Mouse (Mus musculus): ENCODE results near the gene Eya4.

The Eya4 gene
- long read RNA-seq, experiment 1, result 0 reads
- long read RNA-seq, experiment 2, partial matches to known transcripts, result 0 of 1 reads
- long read RNA-seq, experiment 2, other reads (novel, unspliced or antisense), result 1 of 1 reads

- intact Hi-C loops (cut with DNase I), result no loop called here
These were observed at the start of gene Eya4 for GRCm38 (mm10) chr10:23350011-23350911. TSS of gene Eya4 (minus strand) at chr10:23350786.

- intact Hi-C loops (cut with DNase I), result no loop called here
These were observed 44.8 kb upstream of the Eya4 start for GRCm38 (mm10) chr10:23395399-23395798.

GRCm38 (mm10) chr10:23394556-23395245 lies 44.1 kb upstream of the Eya4 start:
- intact Hi-C loops (cut with DNase I), result no loop called here

GRCm38 (mm10) chr10:23394152-23394551 lies 43.6 kb upstream of the Eya4 start:
- intact Hi-C loops (cut with DNase I), result no loop called here

- intact Hi-C loops (cut with DNase I), result no loop called here
These were observed 13.3 kb upstream of the Eya4 start for GRCm38 (mm10) chr10:23363866-23364265.

GRCm38 (mm10) chr10:23349392-23350010 lies 1.1 kb downstream of the Eya4 start:
- intact Hi-C loops (cut with DNase I), result no loop called here

GRCm38 (mm10) chr10:23348893-23349391 lies 1.6 kb downstream of the Eya4 start:
- intact Hi-C loops (cut with DNase I), result no loop called here

- intact Hi-C loops (cut with DNase I), result no loop called here
These were observed 2.3 kb downstream of the Eya4 start for GRCm38 (mm10) chr10:23348101-23348892.

- intact Hi-C loops (cut with DNase I), result no loop called here
These were observed 13.3 kb downstream of the Eya4 start for GRCm38 (mm10) chr10:23337250-23337649.

- intact Hi-C loops (cut with DNase I), result no loop called here
These were observed 17.8 kb downstream of the Eya4 start for GRCm38 (mm10) chr10:23332768-23333167.

- intact Hi-C loops (cut with DNase I), result no loop called here
These were observed 22.9 kb downstream of the Eya4 start for GRCm38 (mm10) chr10:23327651-23328050.

- intact Hi-C loops (cut with DNase I), result no loop called here
These were observed 28.3 kb downstream of the Eya4 start for GRCm38 (mm10) chr10:23322275-23322674.

- intact Hi-C loops (cut with DNase I), result no loop called here
These were observed 55.0 kb downstream of the Eya4 start for GRCm38 (mm10) chr10:23295616-23296015.

- intact Hi-C loops (cut with DNase I), result no loop called here
These were observed 58.1 kb downstream of the Eya4 start for GRCm38 (mm10) chr10:23292495-23292894.

GRCm38 (mm10) chr10:23277371-23277770 lies 73.2 kb downstream of the Eya4 start:
- intact Hi-C loops (cut with DNase I), result no loop called here

GRCm38 (mm10) chr10:23271050-23271621 lies 79.5 kb downstream of the Eya4 start:
- intact Hi-C loops (cut with DNase I), result no loop called here

GRCm38 (mm10) chr10:23270502-23270901 lies 80.1 kb downstream of the Eya4 start:
- intact Hi-C loops (cut with DNase I), result no loop called here

- intact Hi-C loops (cut with DNase I), result no loop called here
These were observed 98.4 kb downstream of the Eya4 start for GRCm38 (mm10) chr10:23252180-23252579.

- intact Hi-C loops (cut with DNase I), result no loop called here
These were observed 104.1 kb downstream of the Eya4 start for GRCm38 (mm10) chr10:23246485-23246884.

GRCm38 (mm10) chr10:23236918-23237317 lies 113.7 kb downstream of the Eya4 start:
- intact Hi-C loops (cut with DNase I), result no loop called here

Measured in adrenal gland (tissue).